Mouse (Mus musculus) adipose tissue, adult 10 weeks (tissue): ENCODE data around the gene Caps2. TPM values are rescaled to one million over a fixed set of nuclear protein-coding genes. Genes with fewer than 3 reads are reported as not detected.

ENCODE experiments used
- polyA plus RNA-seq: library from polyadenylated mRNA; stranded (reverse); fragments of 350-450 nt; fragmentation: Illumina TruSeq; extraction: RNeasy Lipid Tissue Mini Kit (QIAGEN cat#74804); gene quantifications from one replicate; pipeline ENCODE4 v1.2.3, GENCODE M21; 2014; ENCODE audit warnings: low read depth, low replicate concordance

The Caps2 gene
- 1.3 TPM for polyA plus RNA-seq

DNA sequence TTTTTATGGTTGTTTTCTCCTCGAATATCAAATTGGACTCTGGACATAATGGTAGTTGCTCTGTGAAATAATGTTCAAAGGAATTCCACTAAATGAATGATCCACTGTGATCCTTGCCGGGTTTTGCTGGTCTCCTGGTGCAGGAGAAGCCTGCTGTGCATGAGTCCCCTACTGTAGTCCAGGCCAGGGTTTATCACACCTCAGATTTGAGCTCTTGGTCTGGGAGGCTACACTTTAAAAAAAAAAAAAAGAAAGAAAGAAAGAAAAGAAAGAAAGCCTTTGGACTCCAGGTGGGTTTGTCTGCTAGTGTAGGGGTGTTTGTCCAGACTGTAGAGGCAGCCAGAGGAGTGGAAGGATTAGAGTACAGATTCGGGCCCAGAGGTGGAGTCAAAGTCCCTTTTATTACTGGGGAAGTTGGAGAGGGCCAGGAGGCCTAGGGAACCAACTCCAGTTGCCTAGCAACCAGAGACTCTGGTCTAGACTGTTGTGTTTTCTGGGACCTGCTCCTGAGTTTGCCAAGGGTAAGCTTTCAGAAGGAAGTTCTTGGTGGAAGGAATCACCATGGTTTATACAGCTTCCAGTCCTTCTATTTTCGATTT, at the start of gene Caps2:
TSS of gene Caps2 (plus strand) at position 454 of the 599 bp plus-strand sequence.

DNA sequence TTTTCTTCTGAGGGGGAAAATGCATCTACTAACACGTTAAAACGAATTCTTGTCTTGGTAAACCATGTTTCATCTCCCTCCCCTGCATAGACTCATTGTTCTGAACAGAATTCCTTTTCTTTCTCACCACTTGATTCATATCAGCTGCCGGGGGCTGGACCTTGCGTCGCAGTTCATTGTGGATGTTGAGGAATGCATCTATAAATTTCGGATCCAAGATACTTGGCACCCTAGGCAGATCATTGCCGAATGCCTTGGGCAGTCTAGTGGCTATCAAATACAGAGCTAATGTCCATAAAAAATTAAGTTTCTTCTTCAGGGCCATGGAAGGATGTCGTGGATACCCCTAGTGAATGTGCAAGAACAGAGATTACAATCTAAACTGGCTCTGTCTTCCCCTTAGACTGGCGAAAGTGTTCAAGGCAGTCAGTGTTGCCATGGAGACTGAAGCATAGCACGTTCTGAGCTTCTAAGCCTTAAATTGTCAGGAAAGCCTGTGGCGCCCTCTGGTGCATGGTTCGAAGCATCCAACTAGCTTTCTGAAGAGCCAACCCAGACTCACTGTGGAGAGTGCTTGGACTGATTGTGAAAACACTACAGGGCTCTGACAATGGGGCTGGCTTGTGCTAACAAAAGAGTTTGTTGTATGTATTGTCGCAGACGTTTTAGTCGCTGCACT, 3.4 kb upstream of the Caps2 start, which contains the start of gene Glipr1l3:
TSS of gene Glipr1l3 (minus strand) at position 446 of the 679 bp plus-strand sequence.

Other genes with a start within 250 kb of the Caps2 start
- gene Krr1, start 191.0 kb upstream of the Caps2 start, polyA plus RNA-seq = 15.9 TPM
- gene Glipr1, start 161.0 kb upstream of the Caps2 start, polyA plus RNA-seq = 5.1 TPM
- gene Glipr1l1, start 103.4 kb upstream of the Caps2 start, polyA plus RNA-seq = 2.4 TPM
- 1.3 TPM for gene Glipr1l2, start 80.3 kb upstream of the Caps2 start, polyA plus RNA-seq
- gene Glipr1l3, start 3.3 kb upstream of the Caps2 start, polyA plus RNA-seq = 0.51 TPM
- gene Kcnc2, start 107.5 kb downstream of the Caps2 start, polyA plus RNA-seq = 2.2 TPM